Mouse (Mus musculus): Measurements from ENCODE around the gene 0610010K14Rik.

Gene 0610010K14Rik

DNA sequence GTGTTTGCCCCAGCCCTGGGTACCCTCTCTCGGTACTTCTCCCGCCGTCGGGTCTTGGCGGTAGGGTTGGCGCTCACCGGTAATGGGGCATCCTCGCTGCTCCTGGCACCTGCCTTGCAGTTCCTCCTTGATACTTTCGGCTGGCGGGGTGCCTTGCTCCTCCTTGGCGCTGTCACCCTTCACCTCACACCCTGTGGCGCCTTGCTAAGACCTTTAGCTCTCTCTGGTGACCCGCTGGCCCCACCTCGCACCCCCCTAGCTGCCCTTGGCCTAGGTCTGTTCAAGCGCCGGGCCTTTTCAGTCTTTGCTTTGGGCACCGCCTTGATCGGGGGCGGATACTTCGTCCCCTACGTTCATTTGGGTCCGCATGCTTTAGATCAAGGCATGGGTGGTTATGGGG, 22.4 kb downstream of the 0610010K14Rik start:
- no peak for DNase-seq (ENCODE audit: low spot score)

DNA sequence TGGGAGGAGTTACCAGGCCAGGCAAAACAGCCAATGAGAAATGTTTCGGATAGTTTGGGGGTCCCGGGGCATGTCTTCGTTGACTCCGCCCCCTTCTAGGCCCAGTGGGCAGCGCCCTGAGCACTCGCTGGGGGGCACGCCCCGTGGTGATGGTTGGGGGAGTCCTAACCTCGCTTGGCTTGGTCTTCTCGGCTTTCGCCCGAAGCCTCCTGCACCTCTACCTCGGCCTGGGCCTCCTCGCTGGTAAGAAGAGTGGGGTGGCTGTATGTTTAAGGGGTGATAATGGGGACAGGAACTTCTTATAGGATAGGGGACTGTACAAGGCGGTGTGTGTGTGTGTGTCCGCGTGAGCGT, 22.9 kb downstream of the 0610010K14Rik start:
- DNase-seq (ENCODE audit: low spot score) = no peak

DNA sequence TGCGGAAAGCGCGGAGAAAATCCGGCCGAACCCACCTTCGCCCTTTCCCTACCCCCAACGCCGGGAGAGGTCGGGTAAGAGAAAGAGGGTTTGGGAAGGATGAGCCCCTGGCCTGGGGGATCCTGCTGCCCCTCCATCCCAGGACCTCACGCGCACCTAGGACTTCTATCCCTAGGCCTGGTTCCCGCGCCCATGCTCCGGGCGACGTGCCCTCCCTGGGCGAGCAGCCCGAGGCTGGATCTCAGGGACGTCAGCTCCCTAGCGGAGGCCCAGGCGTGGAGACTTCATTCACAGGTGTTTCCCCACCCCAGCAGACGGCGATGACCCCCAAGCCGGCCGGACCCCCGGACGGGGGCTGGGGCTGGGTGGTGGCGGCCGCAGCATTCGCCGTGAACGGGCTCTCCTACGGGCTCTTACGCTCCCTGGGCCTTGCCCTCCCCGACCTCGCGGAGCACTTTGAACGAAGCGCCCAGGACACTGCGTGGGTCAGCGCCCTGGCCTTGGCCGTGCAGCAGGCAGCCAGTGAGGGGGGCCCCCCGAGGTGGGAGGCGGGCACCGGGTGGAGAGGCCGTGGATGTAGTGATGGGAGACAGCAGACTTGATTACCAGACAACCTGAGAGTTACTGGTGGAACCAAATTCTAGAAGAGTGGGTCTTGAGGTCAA, 23.4 kb downstream of the 0610010K14Rik start:
- no peak for DNase-seq (ENCODE audit: low spot score)

DNA sequence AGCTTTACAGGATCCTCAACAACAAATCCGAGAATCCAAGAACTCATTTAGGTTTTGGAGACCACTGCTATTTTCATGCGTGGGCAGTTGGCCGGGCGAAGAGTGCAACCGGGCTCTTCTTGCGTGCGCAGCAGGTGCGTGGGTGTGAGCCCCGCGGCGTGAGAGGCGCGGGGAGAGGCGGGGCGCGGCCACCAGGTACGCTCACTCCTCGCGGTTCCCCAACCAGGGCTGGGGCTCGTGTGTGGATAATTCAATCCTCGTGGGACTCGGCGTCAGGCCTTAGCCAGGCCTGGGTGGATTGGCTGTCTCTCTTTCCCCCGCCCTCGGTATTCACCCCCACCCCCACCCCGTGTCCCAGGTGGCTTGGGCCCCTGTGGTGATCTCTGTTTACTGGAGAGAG, 24.0 kb downstream of the 0610010K14Rik start:
- DNase-seq (ENCODE audit: low spot score) = no peak

DNA sequence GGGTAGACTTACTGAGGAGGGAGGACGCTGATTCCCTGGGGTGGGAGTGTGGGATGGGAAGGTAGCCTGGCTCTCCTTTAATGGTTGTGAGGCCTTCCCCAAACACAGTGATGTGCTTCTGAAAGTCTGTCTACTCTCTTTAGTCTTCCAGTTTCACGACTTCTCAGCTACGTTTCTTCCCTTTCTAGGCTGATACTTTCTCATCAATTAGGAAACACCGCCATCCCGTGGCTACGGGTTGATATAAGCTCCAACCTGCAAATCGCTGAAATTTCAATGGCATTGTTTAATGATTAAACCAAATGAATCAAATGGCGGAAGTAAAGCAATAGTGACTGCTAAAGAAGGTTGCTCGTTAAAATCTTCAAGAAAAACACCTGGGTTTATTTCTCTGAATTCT, 24.8 kb downstream of the 0610010K14Rik start:
- peak; percentile 82 for DNase-seq (ENCODE audit: low spot score)

DNA sequence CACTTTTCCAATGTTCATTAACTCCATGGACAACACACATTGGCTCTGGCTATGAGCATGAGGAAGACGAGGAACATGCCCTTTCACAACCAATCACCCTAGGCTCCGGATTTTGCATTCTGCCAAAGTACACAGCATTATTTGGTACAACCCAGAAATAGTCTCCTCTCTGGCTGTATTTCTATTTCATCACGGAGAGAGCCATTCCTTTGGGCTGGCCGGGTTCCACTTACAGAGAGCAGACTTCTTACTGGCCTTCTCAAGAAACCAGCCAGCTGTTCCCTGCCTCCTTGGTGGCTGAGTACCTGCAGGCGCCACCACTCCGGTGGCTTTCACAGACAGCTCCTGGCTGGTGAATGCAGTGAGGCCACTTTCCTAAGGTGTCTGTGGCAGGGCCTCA, 25.3 kb downstream of the 0610010K14Rik start, which contains the start of gene Slc16a11:
TSS of gene Slc16a11 (plus strand) at position 330 of the 400 bp plus-strand sequence.
- no peak for DNase-seq (ENCODE audit: low spot score)

DNA sequence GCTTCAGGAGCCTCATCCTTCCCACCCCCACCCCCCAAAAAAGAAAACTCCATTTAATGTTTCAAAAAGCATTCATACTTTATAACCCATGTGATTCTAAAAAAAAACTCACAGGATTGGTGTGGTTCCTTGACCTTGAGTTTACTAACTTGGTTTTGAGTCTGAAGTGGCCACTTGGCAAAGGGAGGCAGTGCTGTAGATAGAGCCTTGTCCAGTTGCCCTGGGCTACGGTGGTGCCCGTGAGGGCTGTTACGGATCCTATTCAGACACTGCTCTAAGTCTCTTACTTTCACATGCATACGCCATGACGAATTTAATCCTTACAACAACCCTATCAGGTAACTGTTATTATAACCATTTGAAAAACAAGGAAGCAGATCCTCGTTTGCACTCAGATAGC, 25.7 kb downstream of the 0610010K14Rik start:
- DNase-seq (ENCODE audit: low spot score) = no peak

DNA sequence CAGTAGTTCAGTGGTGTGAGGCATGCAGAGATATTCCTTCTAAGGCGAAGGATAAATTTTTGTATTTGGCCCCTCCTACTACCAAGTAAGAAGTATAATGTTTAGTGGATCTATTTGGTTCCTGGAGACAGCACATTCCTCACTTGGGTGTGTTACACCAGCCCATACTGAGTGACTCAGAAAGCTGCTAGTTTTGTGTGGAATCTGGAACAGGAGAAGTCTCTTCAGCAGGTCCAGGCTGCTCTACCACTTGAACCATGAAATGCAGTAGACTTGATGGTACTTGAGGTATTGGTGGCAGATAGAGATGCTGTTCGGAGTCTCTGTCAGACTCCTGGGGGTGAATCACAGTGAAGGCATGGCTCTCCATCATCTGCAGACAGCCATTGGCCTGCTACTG, 27.0 kb downstream of the 0610010K14Rik start:
- DNase-seq (ENCODE audit: low spot score) = no peak

DNA sequence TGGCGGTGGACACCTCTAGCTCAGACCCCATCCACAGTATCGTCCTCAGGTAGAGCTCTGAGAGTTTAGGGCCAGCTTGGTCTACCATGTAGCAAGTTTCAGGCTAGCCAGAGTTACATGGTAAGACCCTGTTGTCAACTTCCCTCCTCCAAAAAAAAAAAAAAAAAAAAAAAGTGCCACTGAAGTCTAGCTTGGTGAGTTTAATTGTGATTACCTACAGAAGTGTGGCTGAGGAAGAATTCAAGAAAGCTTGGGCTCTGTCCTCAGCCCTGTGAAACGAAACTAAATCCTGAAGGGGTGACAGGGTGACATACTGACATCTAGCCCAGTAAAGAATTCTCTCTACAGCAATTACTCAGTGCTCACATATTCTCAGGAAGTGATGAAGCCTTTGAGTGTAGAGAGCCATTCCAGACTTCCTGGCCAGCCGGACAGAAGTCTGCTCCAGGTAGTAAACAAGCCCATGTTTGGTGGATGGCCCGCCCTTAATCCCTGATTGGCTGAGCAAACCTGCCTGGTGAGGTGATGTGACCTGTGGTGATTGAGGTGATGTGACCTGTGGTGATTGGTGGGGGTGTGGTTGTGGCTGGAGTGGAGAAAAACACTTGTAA, 28.8 kb downstream of the 0610010K14Rik start:
- DNase-seq (ENCODE audit: low spot score) = no peak

DNA sequence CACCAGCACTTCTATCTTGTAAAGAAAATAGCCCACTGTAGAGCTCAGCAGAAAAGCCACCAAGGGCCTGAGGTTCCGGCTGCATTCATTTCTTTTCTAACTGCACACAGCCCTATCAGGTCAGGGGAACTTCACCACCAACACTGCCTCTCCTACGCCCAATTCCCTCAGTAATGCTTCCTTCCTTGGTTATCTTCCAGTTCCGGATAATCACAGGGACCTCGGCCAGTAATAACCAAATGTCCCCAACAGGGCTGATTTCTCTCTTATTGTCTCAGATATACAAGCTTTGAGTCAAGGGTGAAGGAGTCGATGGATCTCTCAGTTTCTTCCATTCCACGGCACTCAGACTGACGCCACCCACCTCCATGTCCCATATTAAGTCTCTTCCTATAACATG, 30.4 kb downstream of the 0610010K14Rik start:
- no peak for DNase-seq (ENCODE audit: low spot score)

DNA sequence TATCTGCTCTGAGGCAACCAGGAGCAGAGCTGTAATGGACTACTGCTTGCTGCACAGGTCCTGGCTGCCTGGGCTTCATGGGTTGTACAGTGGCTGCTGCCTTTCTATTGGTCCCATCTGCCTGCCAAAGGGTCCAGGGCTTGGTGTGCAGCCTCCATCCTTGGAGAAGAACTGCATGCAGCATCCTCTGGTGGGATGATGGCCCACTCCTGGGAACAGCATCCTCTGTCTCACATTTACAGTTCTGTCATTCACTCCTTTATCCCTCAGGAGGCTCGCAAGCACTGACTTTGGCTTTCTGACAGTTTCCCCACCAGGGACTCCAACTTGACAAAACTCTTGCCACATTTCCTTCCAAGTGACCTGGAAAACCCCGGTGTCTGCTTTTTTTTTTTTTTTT, 30.9 kb downstream of the 0610010K14Rik start:
- no peak for DNase-seq (ENCODE audit: low spot score)

DNA sequence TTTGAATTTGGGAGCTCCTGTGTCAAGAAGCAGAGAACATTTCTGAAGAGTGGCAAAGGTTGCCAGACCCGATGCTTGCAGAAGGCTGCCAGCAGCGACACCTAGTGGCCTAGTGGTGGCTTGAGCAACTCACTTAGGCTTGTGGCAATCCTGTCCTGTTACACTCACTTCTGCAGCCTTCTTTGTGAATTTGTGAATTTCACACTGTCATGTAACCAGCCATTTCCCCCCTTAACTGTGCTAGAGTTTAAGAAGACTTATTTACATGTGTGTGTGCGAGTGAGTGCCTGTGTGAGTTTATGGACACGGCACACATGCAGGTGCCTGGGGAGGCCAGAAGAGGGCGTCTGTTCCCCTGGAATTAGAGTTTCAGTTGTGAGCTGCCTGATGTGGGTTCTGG, 36.0 kb downstream of the 0610010K14Rik start:
- DNase-seq (ENCODE audit: low spot score) = peak; percentile 92

DNA sequence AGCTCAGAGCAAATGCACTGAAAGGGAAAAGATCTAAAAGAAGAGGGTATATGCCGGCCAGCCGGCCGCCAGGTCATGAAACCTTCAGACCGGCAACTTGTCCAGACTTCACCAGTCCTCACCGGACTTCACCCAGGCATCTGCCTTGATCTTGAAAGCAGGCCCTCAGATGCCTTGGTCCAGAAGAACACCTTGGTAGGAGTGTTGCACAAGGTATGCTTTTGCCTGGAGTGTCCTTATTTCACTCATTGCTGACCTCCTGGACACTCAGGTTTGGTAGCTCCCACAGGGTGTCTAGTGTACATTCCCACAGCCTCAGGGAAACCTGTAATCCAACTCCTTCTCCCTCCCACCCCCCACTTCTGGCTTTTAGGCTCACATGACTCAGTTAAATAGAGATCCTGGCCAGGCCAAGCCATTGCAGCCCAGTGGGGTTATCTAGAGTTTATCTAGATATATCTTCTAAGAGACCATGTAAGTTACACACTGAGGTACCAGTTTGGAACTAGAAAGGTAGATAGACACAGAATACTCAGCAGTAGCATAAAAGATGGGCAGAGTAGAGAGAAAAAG, 37.6 kb downstream of the 0610010K14Rik start:
- DNase-seq (ENCODE audit: low spot score) = no peak

DNA sequence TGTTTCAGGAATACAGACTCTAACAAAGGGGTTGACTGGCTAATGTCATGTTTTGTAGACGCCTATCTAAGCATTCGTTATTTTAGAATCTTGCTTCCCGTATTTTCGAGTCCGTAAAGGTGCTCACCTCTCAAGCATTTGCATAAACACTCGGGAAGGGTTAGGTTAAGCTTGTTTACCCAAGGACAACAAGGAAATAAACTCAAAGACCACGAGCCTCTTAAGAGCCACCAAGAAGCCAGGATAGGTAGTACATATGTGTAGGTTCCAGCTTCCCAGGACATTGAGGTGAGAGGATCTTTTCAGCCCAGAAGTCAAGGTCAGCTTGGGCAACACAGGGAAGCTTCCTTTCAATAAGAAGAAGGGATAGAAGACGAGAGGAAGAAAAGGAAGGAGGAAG, 38.6 kb downstream of the 0610010K14Rik start:
- no peak for DNase-seq (ENCODE audit: low spot score)

DNA sequence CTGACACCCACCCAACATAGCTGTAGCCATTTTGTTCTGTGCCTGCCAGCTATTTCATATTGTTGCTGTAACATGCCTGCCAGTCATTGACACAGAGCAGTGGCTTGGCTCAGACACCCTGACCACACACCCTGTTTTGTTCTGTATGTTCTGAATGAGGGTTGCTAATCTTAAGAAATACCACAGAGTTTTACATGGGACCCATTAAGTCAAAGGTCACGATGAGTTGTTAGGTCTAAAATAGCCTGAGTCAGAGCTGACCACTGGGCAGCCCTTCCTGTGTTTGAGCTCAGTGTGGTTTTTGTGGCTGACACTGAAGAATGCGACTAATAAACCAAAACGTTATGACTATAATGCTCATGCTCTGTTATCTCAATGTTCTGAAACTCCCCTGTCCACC, 39.4 kb downstream of the 0610010K14Rik start:
- DNase-seq (ENCODE audit: low spot score) = no peak

DNA sequence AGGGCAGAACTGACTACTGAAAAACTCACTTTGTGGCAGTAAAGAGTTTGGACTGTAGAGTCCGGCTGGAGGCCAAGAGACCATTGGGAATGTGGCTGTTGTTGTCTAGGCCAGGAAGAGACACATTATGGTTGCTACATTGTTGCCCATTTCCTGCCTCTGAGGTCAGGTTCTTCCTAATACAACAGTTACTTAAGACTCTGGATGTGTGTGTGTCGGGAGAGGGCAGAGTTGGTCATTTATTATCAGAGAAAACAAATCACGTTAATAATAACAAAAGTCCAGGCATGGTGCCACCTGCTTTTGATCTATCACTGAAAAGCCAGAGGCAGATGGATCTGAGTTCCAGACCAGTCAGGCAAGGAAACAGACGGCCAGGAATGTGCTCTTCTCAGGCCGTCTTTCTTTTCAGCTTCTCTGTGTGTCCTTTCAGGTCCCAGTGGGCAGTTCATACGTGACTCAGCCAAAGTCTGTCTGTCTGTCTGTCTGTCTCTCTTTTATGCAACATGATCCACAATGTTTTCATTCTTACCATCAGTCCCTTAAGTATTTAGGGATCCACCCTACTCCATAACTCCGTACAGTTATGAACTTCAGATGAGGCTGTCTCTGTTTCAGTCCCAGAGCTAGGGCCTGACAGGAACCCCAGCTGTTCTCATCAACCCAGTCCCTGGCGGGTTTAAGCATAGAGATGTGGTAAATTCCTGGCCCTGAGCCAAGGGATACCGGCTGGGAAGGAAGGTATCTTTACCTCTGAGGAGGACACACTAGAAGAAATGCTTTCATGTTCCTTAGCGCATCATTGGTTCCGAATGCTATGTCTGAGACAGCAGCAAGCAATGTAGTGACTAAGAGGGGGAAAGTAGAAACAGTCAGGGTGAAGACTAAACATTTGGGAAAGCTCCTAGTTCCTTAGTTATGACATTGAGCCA, 44.1 kb downstream of the 0610010K14Rik start:
- DNase-seq (ENCODE audit: low spot score) = no peak

DNA sequence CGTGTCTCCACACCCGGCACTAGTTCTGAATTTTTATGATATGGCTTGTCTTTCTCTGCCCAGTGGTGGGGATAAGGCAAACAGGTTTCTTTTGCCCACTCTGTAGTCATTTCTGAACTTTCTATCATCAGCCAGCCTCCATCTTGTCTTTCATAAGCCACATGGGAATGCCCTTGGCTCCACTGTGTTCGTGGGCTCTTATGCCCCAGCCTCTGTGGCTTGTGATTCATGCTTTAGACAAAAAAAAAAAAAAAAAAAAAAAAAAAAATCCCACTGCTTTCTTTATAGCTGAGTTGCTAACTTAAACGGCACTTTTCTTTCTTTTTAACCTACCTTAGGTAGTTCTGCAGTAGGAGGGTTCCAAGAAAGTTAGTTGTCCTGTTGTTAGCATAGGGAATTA, 45.6 kb downstream of the 0610010K14Rik start:
- no peak for DNase-seq (ENCODE audit: low spot score)

DNA sequence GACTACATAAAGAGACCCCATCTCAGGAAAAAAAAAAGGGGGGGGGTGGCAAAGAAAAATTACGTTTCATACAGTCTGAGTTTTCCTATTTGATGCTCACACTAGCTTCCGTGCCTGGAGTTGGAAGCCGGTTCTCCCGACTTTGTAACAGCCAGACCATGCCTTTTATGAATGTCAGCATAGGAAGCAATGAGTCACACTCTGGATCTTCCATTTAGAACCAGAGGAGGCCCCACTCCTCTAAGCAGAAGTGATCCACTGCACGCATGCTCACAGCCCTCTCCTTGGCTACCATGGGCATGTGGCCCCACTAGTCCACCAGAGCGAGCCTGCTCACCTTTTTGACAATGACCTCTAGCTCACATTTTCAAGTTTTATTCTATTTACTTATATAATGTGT, 46.5 kb downstream of the 0610010K14Rik start:
- DNase-seq (ENCODE audit: low spot score) = no peak

DNA sequence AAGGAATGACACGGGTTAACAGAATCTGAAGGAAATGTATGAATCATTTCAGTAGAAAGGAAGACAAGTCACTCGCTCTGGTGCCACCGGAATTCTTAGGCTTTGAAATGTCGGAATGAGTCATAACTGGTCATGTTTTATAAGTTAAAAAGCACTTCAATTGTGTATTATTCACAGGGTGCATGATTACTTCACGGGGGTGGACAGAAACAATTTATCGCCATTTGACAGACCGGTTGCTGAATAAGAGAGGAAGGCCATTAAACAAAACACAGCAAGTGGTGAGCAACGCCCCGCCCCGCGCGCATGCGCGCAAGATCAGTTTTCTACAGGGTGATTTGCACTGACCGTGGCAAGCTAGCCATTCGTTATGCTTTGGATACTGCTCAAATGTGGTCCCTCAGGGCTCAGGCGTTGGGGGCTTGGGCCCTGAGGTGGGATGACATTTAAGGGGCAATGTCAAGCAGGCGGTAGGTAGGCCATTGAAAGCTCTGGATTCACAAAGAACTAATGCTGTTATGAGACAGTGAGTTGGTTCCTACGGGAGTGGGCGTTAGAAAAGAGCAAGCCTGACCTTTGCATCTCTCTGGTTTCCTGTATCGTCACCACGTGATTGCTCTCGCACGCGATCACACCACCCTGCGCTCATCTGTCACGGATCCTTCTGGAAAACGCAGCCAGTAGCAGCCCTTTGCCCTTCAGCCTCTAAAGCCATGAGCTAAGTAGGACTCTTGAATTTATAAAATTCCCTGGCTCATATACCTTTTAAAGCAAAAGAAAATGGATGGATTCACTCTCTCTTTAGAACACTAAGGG, 48.2 kb downstream of the 0610010K14Rik start:
- DNase-seq (ENCODE audit: low spot score) = peak; percentile 44

All from urinary bladder, postnatal 14 days (tissue).